Mouse (Mus musculus): ENCODE data around the gene Trmt2a. TPM values are rescaled to one million over a fixed set of nuclear protein-coding genes. Genes with fewer than 3 reads are reported as not detected.

Trmt2a gene
- polyA plus RNA-seq, 1 experiment from 2014 or later = 110 TPM

- H3K27me3 ChIP-seq (replicated peaks; ENCODE audit: control insufficient read depth, insufficient read depth, low read length) = no peaks in the 10 kb centered on the region
- H3K36me3 ChIP-seq (ENCODE audit: control insufficient read depth, insufficient read depth, low read length) = peaks cover 55% of the 10 kb centered on the region
- no peak for DNase-seq (ENCODE audit: low spot score)
- H3K9me3 ChIP-seq (ENCODE audit: control insufficient read depth, low read length) = no peaks in the 10 kb centered on the region
- H3K4me2 ChIP-seq (ENCODE audit: low read length) = no peak overlapping the region
- ATAC-seq (replicated peaks; ENCODE audit: low FRiP score, low TSS enrichment, low read depth) = no peak
- WGBS = 92% methylated on average over 20 of the region's 20 CpGs
- H3K9ac ChIP-seq (ENCODE audit: low read length) = no peak overlapping the region
- H3K4me3 ChIP-seq (ENCODE audit: low read depth, low read length) = no peak overlapping the region
- H3K27ac ChIP-seq (ENCODE audit: low read depth) = no peak overlapping the region
- peaks cover 8% of the 10 kb centered on the region; the same call in 1 of the 2 replicates for H3K4me1 ChIP-seq (replicated peaks; ENCODE audit: control insufficient read depth, insufficient read depth, low read length)
Measured at GRCm38 (mm10) chr16:18227897-18228422, 20.5 kb upstream of the Trmt2a start.

GRCm38 (mm10) chr16:18228856-18229255 is 19.6 kb upstream of the Trmt2a start:
- Histone ChIP-seq H3K4me2 (ENCODE audit: low read length) (no peak overlapping the region), H3K9me3 (ENCODE audit: control insufficient read depth, low read length) (no peaks in the 10 kb centered on the region), H3K4me1 (replicated peaks; ENCODE audit: control insufficient read depth, insufficient read depth, low read length) (peaks cover 16% of the 10 kb centered on the region), H3K4me3 (ENCODE audit: low read depth, low read length) (no peak overlapping the region), H3K9ac (ENCODE audit: low read length) (no peak overlapping the region), H3K27ac (ENCODE audit: low read depth) (no peak overlapping the region), H3K27me3 (replicated peaks; ENCODE audit: control insufficient read depth, insufficient read depth, low read length) (no peaks in the 10 kb centered on the region), H3K36me3 (ENCODE audit: control insufficient read depth, insufficient read depth, low read length) (peaks cover 48% of the 10 kb centered on the region)
- 90% methylated on average over 4 of the region's 4 CpGs for WGBS
- DNase-seq (ENCODE audit: low spot score) (no peak), ATAC-seq (replicated peaks; ENCODE audit: low FRiP score, low TSS enrichment, low read depth) (no peak)

DNA sequence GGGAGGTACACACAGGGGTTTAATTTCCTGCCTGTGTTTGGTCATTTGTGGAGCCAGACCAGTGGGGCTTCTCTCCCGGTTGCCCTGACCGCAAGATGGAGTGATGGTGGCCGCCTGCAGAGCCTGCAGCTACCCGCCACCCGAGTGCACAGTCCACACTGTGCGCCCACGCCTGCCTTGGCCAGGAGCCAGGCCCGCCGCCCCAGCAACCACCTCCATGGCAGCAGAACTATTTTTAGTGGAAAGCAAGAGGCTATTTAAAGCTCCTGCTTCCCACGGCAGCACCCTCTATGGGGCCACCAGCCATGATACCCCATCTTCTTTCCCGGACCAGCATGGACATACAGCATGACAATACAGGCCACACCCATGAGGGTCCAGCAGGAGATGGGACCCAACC is 18.9 kb upstream of the Trmt2a start:
- Histone ChIP-seq H3K27me3 (replicated peaks; ENCODE audit: control insufficient read depth, insufficient read depth, low read length) (no peaks in the 10 kb centered on the region), H3K9ac (ENCODE audit: low read length) (no peak overlapping the region), H3K27ac (ENCODE audit: low read depth) (no peak overlapping the region), H3K36me3 (ENCODE audit: control insufficient read depth, insufficient read depth, low read length) (peaks cover 40% of the 10 kb centered on the region), H3K4me2 (ENCODE audit: low read length) (no peak overlapping the region; the same call in 1 of the 2 replicates), H3K4me1 (replicated peaks; ENCODE audit: control insufficient read depth, insufficient read depth, low read length) (peaks cover 20% of the 10 kb centered on the region), H3K4me3 (ENCODE audit: low read depth, low read length) (no peak overlapping the region), H3K9me3 (ENCODE audit: control insufficient read depth, low read length) (no peaks in the 10 kb centered on the region)
- ATAC-seq (replicated peaks; ENCODE audit: low FRiP score, low TSS enrichment, low read depth) = no peak
- no peak for DNase-seq (ENCODE audit: low spot score)
- WGBS = 64% methylated on average over 11 of the region's 11 CpGs

- Histone ChIP-seq H3K4me3 (ENCODE audit: low read depth, low read length) (no peak overlapping the region), H3K4me1 (replicated peaks; ENCODE audit: control insufficient read depth, insufficient read depth, low read length) (peaks cover 20% of the 10 kb centered on the region), H3K27ac (ENCODE audit: low read depth) (no peak overlapping the region), H3K9me3 (ENCODE audit: control insufficient read depth, low read length) (no peaks in the 10 kb centered on the region), H3K4me2 (ENCODE audit: low read length) (no peak overlapping the region), H3K36me3 (ENCODE audit: control insufficient read depth, insufficient read depth, low read length) (peaks cover 30% of the 10 kb centered on the region), H3K27me3 (replicated peaks; ENCODE audit: control insufficient read depth, insufficient read depth, low read length) (no peaks in the 10 kb centered on the region), H3K9ac (ENCODE audit: low read length) (no peak overlapping the region)
- DNase-seq (ENCODE audit: low spot score) (no peak), ATAC-seq (replicated peaks; ENCODE audit: low FRiP score, low TSS enrichment, low read depth) (no peak)
- 87% methylated on average over 6 of the region's 6 CpGs for WGBS
Measured at GRCm38 (mm10) chr16:18230617-18231016, 17.9 kb upstream of the Trmt2a start.

DNA sequence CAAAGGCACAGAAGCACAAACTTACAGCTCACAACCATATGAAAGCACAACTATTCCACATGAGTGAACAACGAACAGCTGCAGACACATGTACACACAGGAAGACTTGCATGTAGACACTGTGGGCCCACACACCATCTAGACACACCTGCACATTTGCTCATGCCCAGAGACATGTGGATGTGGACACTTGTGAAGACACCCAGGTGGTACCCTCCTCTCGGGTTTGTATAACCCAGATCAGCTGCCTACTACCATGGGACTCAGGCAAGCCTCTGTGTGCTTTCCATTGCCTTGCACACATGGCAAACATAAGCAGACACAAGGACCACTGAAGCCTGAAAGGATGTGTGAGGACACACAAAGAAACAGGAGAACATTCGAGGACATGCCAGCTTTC is 17.4 kb upstream of the Trmt2a start:
- WGBS = 87% methylated on average over 3 of the region's 3 CpGs

GRCm38 (mm10) chr16:18231451-18231850 is 17.0 kb upstream of the Trmt2a start:
- H3K4me3 ChIP-seq (ENCODE audit: low read depth, low read length) = no peak overlapping the region
- no peak overlapping the region for H3K9ac ChIP-seq (ENCODE audit: low read length)
- no peaks in the 10 kb centered on the region for H3K27me3 ChIP-seq (replicated peaks; ENCODE audit: control insufficient read depth, insufficient read depth, low read length)
- H3K27ac ChIP-seq (ENCODE audit: low read depth) = no peak overlapping the region
- DNase-seq (ENCODE audit: low spot score) = no peak
- H3K9me3 ChIP-seq (ENCODE audit: control insufficient read depth, low read length) = no peaks in the 10 kb centered on the region
- H3K36me3 ChIP-seq (ENCODE audit: control insufficient read depth, insufficient read depth, low read length) = peaks cover 22% of the 10 kb centered on the region
- no peak for ATAC-seq (replicated peaks; ENCODE audit: low FRiP score, low TSS enrichment, low read depth)
- H3K4me1 ChIP-seq (replicated peaks; ENCODE audit: control insufficient read depth, insufficient read depth, low read length) = peaks cover 27% of the 10 kb centered on the region
- H3K4me2 ChIP-seq (ENCODE audit: low read length) = no peak overlapping the region
- WGBS = 85% methylated on average over 4 of the region's 4 CpGs

More for the DNA sequence above, 17.4 kb upstream of the Trmt2a start:
- Histone ChIP-seq H3K9me3 (ENCODE audit: control insufficient read depth, low read length) (no peaks in the 10 kb centered on the region), H3K27ac (ENCODE audit: low read depth) (no peak overlapping the region), H3K27me3 (replicated peaks; ENCODE audit: control insufficient read depth, insufficient read depth, low read length) (no peaks in the 10 kb centered on the region), H3K36me3 (ENCODE audit: control insufficient read depth, insufficient read depth, low read length) (peaks cover 26% of the 10 kb centered on the region), H3K4me2 (ENCODE audit: low read length) (no peak overlapping the region), H3K4me3 (ENCODE audit: low read depth, low read length) (no peak overlapping the region), H3K9ac (ENCODE audit: low read length) (no peak overlapping the region), H3K4me1 (replicated peaks; ENCODE audit: control insufficient read depth, insufficient read depth, low read length) (peaks cover 24% of the 10 kb centered on the region)
- ATAC-seq (replicated peaks; ENCODE audit: low FRiP score, low TSS enrichment, low read depth) (no peak), DNase-seq (ENCODE audit: low spot score) (no peak)

DNA sequence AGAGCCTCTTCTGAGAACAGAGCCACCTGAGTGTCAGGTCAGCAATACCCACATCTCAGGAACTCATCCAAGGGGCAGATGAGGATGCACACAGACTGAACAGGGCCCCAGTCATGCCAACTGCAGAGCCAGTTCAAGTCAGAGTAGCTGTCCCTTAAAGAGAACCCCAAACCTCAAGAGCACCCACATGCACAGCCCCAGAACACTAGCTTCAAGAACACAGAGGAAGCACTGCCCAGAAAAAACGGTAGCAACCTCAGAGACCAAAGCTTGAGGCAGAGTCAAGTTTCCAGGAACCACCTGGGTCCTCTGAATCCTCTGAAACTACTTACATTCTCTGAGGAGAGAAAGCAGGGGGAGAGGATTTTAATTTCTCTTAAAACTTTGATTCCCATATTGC is 15.0 kb upstream of the Trmt2a start:
- WGBS = 23% methylated on average over 1 of the region's 1 CpGs
- H3K27ac ChIP-seq (ENCODE audit: low read depth) = no peak overlapping the region
- 0 out of 2 replicates have a peak overlapping the region, but pooled peaks have one; percentile 83 for H3K9ac ChIP-seq (ENCODE audit: low read length)
- peak overlapping the region; percentile 86 for H3K4me2 ChIP-seq (ENCODE audit: low read length)
- H3K9me3 ChIP-seq (ENCODE audit: control insufficient read depth, low read length) = no peaks in the 10 kb centered on the region
- ATAC-seq (replicated peaks; ENCODE audit: low FRiP score, low TSS enrichment, low read depth) (no peak), DNase-seq (ENCODE audit: low spot score) (no peak)
- peaks cover 30% of the 10 kb centered on the region for H3K4me1 ChIP-seq (replicated peaks; ENCODE audit: control insufficient read depth, insufficient read depth, low read length)
- no peaks in the 10 kb centered on the region for H3K27me3 ChIP-seq (replicated peaks; ENCODE audit: control insufficient read depth, insufficient read depth, low read length)
- no peak overlapping the region for H3K4me3 ChIP-seq (ENCODE audit: low read depth, low read length)
- peaks cover 9% of the 10 kb centered on the region for H3K36me3 ChIP-seq (ENCODE audit: control insufficient read depth, insufficient read depth, low read length)

GRCm38 (mm10) chr16:18233919-18234670 is 14.4 kb upstream of the Trmt2a start:
- Histone ChIP-seq H3K27me3 (replicated peaks; ENCODE audit: control insufficient read depth, insufficient read depth, low read length) (no peaks in the 10 kb centered on the region), H3K9ac (ENCODE audit: low read length) (peak overlapping the region; percentile 83), H3K4me2 (ENCODE audit: low read length) (peak overlapping the region; percentile 86), H3K36me3 (ENCODE audit: control insufficient read depth, insufficient read depth, low read length) (peaks cover 14% of the 10 kb centered on the region), H3K9me3 (ENCODE audit: control insufficient read depth, low read length) (no peaks in the 10 kb centered on the region), H3K4me3 (ENCODE audit: low read depth, low read length) (peak overlapping the region; percentile 88), H3K4me1 (replicated peaks; ENCODE audit: control insufficient read depth, insufficient read depth, low read length) (peaks cover 30% of the 10 kb centered on the region), H3K27ac (ENCODE audit: low read depth) (peak overlapping the region; percentile 89; the same call in 1 of the 2 replicates)
- 16% methylated on average over 13 of the region's 13 CpGs for WGBS
- DNase-seq (ENCODE audit: low spot score) = no peak
- ATAC-seq (replicated peaks; ENCODE audit: low FRiP score, low TSS enrichment, low read depth) = peak; percentile 1; the same call in 1 of the 2 replicates

Measured in intestine, embryonic 14.5 days (tissue).